Mouse (Mus musculus) testis, adult 2 months (tissue): ENCODE data around the gene Ppil2. TPM values are rescaled to one million over a fixed set of nuclear protein-coding genes. Genes with fewer than 3 reads are reported as not detected.

Experiments used
- H3K27ac ChIP-seq: fragments of 200-500 bp; 2 replicates; pipeline ENCODE4 v1.5.1; 2012; ENCODE audit warnings: low read depth, low read length; ENCODE audit not compliant: control insufficient read depth, insufficient read depth
- H3K27me3 ChIP-seq: fragments of 200-500 bp; 2 replicates; pipeline ENCODE4 v1.6.1; 2012; ENCODE audit warnings: mild to moderate bottlenecking, low read length, moderate library complexity; ENCODE audit not compliant: control insufficient read depth, insufficient read depth
- H3K36me3 ChIP-seq: fragments of 200-500 bp; 2 replicates; pipeline ENCODE4 v1.6.1; 2012; ENCODE audit warnings: mild to moderate bottlenecking, low read length; ENCODE audit not compliant: control insufficient read depth, insufficient read depth
- H3K4me1 ChIP-seq: fragments of 200-500 bp; 2 replicates; pipeline ENCODE4 v1.6.1; 2012; ENCODE audit warnings: low read length; ENCODE audit not compliant: control insufficient read depth, insufficient read depth
- H3K4me3 ChIP-seq: fragments of 200-500 bp; 2 replicates; pipeline ENCODE4 v1.5.1; 2012; ENCODE audit warnings: low read depth, mild to moderate bottlenecking, low read length, moderate library complexity, mixed read lengths; ENCODE audit not compliant: control insufficient read depth
- CTCF ChIP-seq: fragments of 200-500 bp; IDR thresholded peaks from 2 replicates; pipeline ENCODE4 v1.5.1; 2012; ENCODE audit warnings: low read depth, mild to moderate bottlenecking, inconsistent platforms, low read length, moderate library complexity; ENCODE audit not compliant: control insufficient read depth, insufficient read depth, insufficient replicate concordance
- POLR2A ChIP-seq: fragments of 200-500 bp; IDR thresholded peaks from 2 replicates; pipeline ENCODE4 v1.6.1; 2012; ENCODE audit warnings: low read depth, mild to moderate bottlenecking, inconsistent platforms, low read length, moderate library complexity; ENCODE audit not compliant: control insufficient read depth
- polyA plus RNA-seq: library from polyadenylated mRNA; depleted of rRNA; stranded (reverse); fragments of >200 nt; gene quantifications from 2 replicates; pipeline ENCODE4 v1.2.3, GENCODE M21; 2012; rRNA removed

The Ppil2 gene
- 75.3 and 88.8 TPM in 2 replicates for polyA plus RNA-seq

- no peaks in the 10 kb centered on the region; the same call in 1 of the 2 replicates for H3K36me3 ChIP-seq
- H3K4me3 ChIP-seq, result peak within 1 kb of the TSS; percentile 93
- H3K4me1 ChIP-seq, result peaks cover 2% of the 10 kb centered on the region
- H3K27me3 ChIP-seq, result no peaks in the 10 kb centered on the region
- TF ChIP-seq POLR2A, result peak; percentile 78
- TF ChIP-seq CTCF, result no peak
- peak within 1 kb of the TSS; percentile 84 for H3K27ac ChIP-seq
Measured at GRCm38 (mm10) chr16:17110771-17111743, at the start of gene Ppil2. Ppil2 (minus strand) TSS chr16:17111257.

- Histone ChIP-seq H3K36me3 (peaks cover 1% of the 10 kb centered on the region), H3K27ac (no peak overlapping the region), H3K4me1 (no peaks in the 10 kb centered on the region), H3K27me3 (no peaks in the 10 kb centered on the region), H3K4me3 (no peak overlapping the region)
- TF ChIP-seq POLR2A (no peak), CTCF (no peak)
Measured at GRCm38 (mm10) chr16:17154346-17154745, 43.3 kb upstream of the Ppil2 start.

GRCm38 (mm10) chr16:17151874-17152273 lies 40.8 kb upstream of the Ppil2 start:
- Histone ChIP-seq H3K27ac (no peak overlapping the region), H3K27me3 (no peaks in the 10 kb centered on the region), H3K36me3 (peaks cover 1% of the 10 kb centered on the region), H3K4me1 (peaks cover 5% of the 10 kb centered on the region), H3K4me3 (no peak overlapping the region)
- no peak for TF ChIP-seq CTCF

GRCm38 (mm10) chr16:17150520-17151258 lies 39.6 kb upstream of the Ppil2 start:
- Histone ChIP-seq H3K4me1 (peaks cover 5% of the 10 kb centered on the region), H3K27ac (no peak overlapping the region), H3K36me3 (peaks cover 1% of the 10 kb centered on the region), H3K4me3 (no peak overlapping the region), H3K27me3 (no peaks in the 10 kb centered on the region)
- TF ChIP-seq CTCF, result no peak

GRCm38 (mm10) chr16:17148084-17148483 lies 37.0 kb upstream of the Ppil2 start:
- H3K4me1 ChIP-seq, result peaks cover 5% of the 10 kb centered on the region
- no peaks in the 10 kb centered on the region for H3K36me3 ChIP-seq
- no peak overlapping the region for H3K27ac ChIP-seq
- no peak for TF ChIP-seq POLR2A
- no peak for TF ChIP-seq CTCF
- peak overlapping the region; percentile 84 for H3K4me3 ChIP-seq
- no peaks in the 10 kb centered on the region for H3K27me3 ChIP-seq

DNA sequence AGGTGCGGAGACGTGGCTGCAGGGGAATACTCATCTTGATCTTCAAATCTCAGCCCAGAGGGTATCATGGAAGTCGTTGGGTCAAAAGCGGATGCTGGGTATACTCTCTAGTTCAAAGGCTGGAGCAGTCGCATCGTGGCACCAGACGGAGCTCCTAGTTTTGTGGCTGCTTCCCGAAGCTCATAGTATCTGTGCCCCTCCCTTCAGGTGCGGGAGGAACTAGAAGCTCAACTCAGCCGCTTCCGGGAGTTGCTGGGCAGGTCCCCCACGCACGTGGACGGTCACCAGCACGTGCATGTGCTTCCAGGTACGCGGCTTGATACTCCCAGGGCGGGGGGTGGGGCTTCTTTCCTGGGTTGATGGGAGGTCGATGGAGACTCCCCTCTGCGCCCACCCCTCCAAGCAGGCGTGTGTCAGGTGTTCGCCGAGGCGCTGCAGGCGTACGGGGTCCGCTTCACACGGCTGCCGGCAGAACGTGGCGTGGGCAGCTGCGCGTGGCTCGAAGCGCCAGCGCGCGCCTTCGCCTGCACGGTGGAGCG lies 36.4 kb upstream of the Ppil2 start:
- Histone ChIP-seq H3K36me3 (no peaks in the 10 kb centered on the region), H3K27me3 (no peaks in the 10 kb centered on the region), H3K4me3 (peak overlapping the region; percentile 84), H3K4me1 (peaks cover 5% of the 10 kb centered on the region), H3K27ac (peak overlapping the region; percentile 76)
- TF ChIP-seq POLR2A, result 0 out of 2 replicates have a peak, but pooled peaks have one; percentile 18
- TF ChIP-seq CTCF, result no peak

- TF ChIP-seq POLR2A (0 out of 2 replicates have a peak, but pooled peaks have one; percentile 6), CTCF (peak; percentile 22; the same call in 1 of the 2 replicates)
- H3K4me3 ChIP-seq, result peak within 1 kb of the TSS; percentile 84
- no peaks in the 10 kb centered on the region for H3K27me3 ChIP-seq
- H3K27ac ChIP-seq, result peak within 1 kb of the TSS; percentile 76
- H3K36me3 ChIP-seq, result no peaks in the 10 kb centered on the region
- H3K4me1 ChIP-seq, result peaks cover 5% of the 10 kb centered on the region
Measured at GRCm38 (mm10) chr16:17146772-17147235, 35.7 kb upstream of the Ppil2 start, which contains the start of gene Ccdc116. Ccdc116 (minus strand) TSS chr16:17147229.
